Mouse (Mus musculus) adrenal gland, postnatal 10 days (tissue): ENCODE measurements around the gene Mrpl21. TPM values are rescaled to one million over a fixed set of nuclear protein-coding genes. Genes with fewer than 3 reads are reported as not detected.

Experiments used
- DNase-seq: peaks from one replicate; pipeline ENCODE4 v3.0.0; 2021; ENCODE audit warnings: mixed read lengths
- total RNA-seq, 2 experiments: library from RNA; stranded (reverse); gene quantifications; 2 replicates each; pipeline ENCODE4 v1.2.3; 2021

Gene Mrpl21
- total RNA-seq, 2 experiments from 2014 or later: 82.2 to 91.3 TPM

DNA sequence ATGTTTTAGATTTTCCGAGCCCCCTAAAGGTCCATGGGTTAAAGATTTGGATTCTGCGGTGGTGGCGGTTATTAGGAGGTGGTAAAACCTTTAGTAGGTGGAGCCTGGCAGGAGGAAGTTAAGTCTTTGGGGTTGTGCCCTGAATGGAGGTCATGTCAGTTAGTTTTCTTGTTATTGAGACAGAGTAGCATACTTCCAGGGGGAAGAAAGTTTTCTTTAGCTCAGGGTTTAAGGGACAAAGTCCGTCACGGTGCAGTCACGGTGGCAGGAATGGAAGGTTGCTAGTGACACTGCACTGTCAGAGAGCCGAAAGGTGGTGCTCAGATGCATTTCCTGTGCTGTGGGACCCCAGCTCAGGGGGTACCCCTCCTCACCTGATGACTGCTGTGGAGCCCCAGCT is 15.1 kb downstream of the Mrpl21 start:
- no peak for DNase-seq

DNA sequence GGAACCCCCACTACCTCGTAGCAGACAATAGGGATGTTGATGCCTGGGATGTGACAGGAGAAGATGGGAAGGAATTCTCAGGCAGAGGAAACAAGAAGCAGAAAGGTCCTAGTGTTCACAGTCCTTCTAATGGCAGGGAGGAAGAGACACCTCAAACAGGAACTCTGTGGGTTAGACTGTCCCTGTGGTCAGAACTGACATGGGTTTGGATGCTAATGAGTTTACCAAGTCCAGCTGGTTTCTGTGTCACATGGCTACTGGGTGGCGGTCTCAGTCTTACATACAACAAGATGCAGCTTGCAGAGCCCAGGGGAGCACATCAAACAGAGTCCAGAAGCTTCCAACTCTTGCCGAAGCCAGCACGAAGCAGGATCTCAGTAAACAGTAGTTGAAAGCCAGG is 21.3 kb downstream of the Mrpl21 start:
- no peak for DNase-seq

DNA sequence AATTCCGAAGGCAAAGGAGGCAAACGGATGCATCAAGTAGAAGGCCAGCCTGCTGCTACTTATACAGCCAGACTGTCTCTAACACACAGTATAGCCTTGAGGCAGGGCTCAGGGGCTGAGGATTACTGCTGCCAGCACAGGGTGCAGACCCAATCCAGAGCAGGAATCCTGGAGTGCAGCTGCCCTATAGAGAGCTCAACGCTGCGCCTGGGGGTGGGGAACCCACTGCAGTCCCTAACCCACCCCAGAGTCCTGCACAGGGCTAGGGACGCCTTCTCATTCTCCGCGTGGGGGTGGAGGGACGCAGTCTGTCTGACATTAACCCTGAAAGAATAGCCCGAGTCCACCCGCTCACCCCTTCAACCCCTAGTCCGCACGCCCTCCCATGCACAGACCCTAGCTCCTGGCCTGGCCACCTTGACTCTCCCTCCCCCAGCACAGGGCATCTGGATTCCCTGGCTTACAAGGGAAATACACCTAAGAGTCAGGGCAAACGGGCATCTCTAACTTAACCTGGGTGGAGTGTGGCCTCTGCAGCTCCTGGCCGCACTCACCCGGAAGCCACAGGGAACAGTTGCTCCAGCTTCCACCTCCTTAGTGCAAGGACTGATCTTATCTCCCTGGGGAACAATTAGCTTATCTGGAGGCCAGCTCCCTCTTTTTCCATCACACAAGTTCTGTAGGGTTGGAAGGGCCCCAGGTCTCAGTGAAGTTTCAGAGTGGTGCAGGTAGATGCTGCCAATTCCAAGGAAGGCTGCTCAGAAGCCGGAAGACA is 24.7 kb downstream of the Mrpl21 start:
- no peak for DNase-seq

GRCm38 (mm10) chr19:3319341-3319740 is 36.6 kb downstream of the Mrpl21 start:
- DNase-seq: no peak

DNA sequence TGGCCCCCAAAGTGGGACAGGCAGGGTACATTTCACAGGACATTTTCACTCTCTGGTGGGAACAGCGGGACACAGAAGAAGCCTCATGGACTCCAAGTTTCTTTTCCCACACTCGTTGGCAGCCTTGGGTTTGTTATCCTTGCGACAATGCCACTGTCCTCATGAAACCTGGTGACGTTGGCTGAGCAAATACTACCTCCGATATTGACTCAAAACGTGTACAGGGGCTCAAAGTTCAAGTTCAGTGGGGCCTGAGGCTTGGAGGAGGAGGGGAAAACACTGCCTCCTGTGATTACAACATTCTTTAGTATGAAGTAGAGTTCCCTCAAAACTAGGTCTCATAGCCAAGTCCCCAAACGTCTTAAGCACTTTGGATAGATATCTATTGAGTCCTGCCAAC is 37.4 kb downstream of the Mrpl21 start:
- peak; percentile 40 for DNase-seq

- no peak for DNase-seq
These were observed 38.1 kb downstream of the Mrpl21 start for GRCm38 (mm10) chr19:3320801-3321200.

DNA sequence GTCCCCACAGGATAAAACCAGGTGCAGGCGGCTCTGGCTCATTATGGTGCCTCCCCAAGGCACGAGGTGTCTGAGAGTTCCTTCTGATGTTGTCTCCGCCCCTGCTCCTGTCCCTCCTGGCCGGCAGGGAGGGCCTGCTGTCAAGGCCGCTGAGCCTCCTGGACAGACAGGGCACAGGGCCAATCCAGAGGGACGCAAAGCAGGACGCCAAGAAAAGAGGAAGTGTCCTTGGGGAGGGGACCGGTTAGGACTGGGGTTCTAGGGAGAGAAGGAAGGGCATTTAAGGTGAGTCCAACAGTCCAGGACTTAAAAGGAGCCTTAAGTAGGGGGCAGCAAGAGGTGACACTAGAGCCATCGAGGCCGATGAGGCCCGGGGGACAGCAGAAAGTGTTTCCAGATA is 38.9 kb downstream of the Mrpl21 start:
- peak; percentile 90 for DNase-seq

GRCm38 (mm10) chr19:3322261-3322969 is 39.7 kb downstream of the Mrpl21 start, which contains the start of gene Cpt1a:
Gene Cpt1a, plus strand, starts transcription at chr19:3322334.
- peak; percentile 73 for DNase-seq

- peak; percentile 97 for DNase-seq
These were observed 40.5 kb downstream of the Mrpl21 start for GRCm38 (mm10) chr19:3323201-3323621.

GRCm38 (mm10) chr19:3323753-3324270 is 41.1 kb downstream of the Mrpl21 start:
- DNase-seq: peak; percentile 92

- peak; percentile 67 for DNase-seq
These were observed 41.6 kb downstream of the Mrpl21 start for GRCm38 (mm10) chr19:3324271-3324811.

DNA sequence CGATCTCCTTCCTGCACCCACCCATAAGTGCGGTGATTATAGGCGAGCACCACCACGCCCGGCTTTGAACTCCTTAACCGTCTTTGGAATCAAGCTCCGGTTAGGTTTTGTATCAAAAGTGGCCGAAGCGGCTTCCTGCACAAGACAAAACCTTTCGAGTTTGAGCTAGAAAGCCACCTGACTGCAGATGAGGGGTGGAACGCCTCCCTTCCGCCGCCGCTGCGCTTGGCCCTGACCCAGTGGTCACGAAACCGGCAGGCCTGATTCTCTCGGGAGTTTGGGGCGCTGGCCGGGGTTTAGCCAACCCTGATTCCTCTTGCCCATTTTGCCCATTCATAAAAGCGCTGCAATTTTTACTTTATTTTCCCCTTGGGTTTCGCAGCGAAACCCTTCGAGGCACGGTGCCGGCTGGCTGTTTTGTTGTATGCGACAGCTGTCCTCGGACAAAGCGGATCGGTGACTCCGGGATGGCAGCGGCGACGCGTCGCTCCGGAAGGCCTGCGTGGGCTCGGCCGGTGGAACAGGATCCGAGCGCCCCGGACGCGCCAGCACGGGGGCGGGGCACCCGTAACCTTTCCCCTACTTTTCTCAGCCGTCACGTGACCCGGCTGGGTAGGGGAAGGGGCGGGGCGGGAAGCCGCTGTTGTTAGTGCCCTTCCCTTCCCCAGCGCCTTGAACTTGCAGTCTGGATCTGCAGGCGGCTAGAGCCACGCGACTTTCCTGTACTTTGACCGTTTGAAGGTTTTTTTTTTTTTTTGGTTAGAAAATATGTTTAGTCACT is 42.4 kb downstream of the Mrpl21 start:
- DNase-seq: peak; percentile 97

- DNase-seq: no peak
These were observed 43.2 kb downstream of the Mrpl21 start for GRCm38 (mm10) chr19:3325771-3326478.

DNA sequence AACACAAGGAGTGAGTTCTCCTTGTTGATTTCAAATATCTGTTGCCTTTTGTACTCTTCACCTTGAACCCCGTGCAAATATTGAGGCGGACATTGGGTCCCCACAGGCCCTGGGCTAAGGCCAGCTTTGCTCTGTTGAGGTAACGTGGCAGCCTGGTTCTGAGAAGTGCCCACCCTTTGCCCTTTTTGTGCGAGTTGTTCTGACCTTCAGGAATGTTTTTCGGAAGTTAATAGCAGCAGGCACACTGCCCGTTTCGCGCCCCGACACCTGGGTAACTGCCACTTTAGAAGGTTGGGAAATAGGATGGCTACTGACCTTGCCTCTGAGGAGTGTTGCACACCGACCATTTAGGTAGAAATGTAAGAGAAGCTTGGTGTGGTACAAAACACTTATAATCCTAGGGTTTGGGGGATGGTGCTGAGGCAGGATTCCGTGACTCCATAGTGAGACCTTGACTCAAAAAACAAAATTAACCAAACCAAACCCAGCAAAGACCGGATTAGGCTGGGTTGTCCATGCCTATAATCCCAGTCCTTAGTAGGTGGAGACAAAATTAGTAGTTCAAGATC is 43.9 kb downstream of the Mrpl21 start:
- DNase-seq: peak; percentile 55

GRCm38 (mm10) chr19:3333247-3333646 is 50.5 kb downstream of the Mrpl21 start:
- peak; percentile 75 for DNase-seq

- DNase-seq: peak; percentile 70
These were observed 51.2 kb downstream of the Mrpl21 start for GRCm38 (mm10) chr19:3333694-3334515.

GRCm38 (mm10) chr19:3334550-3334949 is 51.8 kb downstream of the Mrpl21 start:
- DNase-seq: no peak

DNA sequence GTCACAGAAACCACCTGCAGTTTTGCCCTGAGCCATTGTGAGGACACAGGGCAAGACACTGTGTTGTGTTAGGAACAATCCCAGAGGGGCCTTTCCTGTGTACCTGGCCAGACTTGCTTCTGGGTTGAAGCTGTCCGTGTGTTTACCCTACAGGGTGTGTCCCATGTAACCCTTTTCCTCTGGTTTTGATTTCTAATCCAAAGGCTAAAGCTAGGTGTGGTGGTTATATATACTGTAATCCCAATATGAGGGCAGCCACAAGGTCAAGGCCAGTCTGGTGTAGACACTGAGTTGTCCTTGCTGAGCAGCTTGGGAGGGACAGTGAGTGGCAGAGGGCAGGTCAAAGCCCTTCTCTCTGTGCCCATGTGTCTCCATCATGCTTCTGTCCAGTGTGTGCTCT is 53.2 kb downstream of the Mrpl21 start:
- DNase-seq: no peak

DNA sequence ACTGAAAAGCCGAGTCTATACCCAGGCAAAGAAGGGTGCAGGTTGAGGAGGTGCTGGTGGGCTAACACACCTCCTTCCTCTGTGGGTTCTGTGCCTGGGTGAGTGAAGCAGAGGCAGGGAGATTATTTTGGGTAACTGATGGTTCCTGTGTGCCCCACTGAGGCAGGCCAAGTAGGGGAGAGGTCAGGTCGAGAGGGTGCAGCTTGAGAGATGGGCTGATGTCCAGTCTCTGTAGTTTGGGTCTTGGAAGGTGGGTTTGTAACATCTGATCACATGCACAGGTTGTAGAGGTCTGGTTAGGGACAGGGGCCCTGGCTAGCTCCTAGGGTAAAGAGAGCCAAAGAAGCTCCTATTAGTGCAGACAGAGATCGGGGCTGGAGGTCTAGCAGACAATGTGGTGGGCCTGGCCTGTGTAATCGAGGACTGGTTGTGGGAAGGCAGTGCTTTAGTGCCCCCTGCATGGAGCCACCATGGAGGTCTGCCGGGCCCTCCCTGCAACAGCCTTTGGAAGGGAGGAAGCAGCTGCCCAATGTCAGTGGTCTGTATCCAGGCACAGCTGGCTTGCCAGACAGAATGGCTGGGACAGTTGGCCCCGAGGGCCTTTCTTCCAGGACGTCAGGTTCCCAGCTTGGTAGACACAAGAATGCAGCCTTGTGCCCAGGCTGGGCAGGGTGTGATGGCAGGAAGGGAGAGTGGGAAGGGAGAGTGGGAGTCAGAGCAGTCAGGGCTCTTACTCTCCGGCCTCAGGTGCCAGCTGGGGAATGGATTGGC is 54.0 kb downstream of the Mrpl21 start:
- no peak for DNase-seq
